Mouse (Mus musculus): ENCODE measurements around the gene Cntnap2.

The Cntnap2 gene

GRCm38 (mm10) chr6:47319309-47319983, 2260.3 kb downstream of the Cntnap2 start:
- DNase-seq = no peak

DNA sequence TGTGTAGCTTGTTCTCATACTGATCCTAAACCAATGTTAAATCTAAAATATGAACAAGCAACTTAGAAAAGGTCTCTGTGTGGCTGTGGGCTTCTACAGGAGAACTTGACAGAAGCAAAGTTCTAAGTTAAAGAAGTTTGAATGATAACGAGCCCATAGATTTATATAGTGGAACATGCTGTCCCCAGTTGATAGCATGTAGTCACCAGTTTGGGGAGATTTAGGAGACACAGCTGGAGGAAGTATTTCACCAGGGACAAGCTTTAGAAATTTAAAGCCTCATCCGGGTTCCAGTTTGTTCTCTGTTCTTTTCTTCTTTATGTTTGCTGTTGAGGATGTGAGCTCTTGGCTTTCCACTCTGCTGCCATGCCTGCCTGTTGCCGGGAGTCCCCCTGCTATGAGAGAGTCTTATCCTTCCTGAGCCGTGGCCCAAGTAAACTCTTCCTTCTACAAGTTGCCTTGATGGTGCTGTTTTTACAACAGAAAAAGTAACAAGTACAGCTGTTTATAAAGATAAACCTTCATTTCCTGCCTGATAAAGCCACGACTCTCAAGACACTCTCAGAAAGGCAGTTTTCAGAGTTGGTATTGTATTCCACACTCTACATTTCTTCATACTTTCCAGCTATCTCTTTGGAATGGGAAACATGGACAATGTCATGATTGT, 2264.1 kb downstream of the Cntnap2 start:
- DNase-seq = no peak

DNA sequence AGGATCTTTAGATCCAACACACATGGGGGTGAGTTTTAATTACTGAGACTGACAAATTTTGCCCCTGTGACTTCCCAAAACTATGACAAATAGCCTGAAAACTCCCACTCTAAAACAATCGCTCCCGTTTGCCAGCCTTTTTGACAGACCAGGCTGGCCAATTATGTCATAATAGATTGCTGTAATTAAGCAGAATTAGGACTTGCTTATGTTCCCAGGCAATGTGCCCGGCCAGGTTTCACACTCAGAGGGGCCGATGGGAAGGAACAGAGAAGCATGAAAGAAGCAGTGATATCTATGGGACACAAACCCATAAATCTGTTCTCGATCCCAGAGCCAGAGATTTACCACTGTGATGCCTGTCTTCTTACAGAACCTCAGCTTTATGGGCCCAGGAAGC, 2264.7 kb downstream of the Cntnap2 start:
- DNase-seq = no peak

GRCm38 (mm10) chr6:47328281-47328680, 2269.1 kb downstream of the Cntnap2 start:
- DNase-seq = no peak

- DNase-seq = no peak
These were observed 2270.1 kb downstream of the Cntnap2 start for GRCm38 (mm10) chr6:47329212-47329611.

DNA sequence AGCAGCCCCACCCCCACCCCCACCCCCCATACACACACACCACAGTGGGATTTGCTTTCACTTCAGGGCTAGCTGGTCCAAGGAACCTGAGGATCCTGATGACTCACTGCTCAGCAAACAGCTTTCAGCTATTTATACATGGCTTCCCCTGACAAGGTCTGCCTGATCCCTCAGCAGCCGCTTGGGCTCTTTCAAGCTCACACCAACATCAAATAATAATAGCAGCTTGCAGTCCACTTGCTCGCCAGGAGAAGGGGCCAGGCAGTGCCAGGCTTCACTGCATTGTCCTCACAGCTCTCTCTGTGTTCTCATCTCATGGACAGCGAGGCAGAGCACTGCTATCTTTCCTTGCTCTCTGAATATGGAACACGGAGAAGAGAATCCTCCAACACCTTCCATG, 2273.9 kb downstream of the Cntnap2 start:
- DNase-seq = no peak

DNA sequence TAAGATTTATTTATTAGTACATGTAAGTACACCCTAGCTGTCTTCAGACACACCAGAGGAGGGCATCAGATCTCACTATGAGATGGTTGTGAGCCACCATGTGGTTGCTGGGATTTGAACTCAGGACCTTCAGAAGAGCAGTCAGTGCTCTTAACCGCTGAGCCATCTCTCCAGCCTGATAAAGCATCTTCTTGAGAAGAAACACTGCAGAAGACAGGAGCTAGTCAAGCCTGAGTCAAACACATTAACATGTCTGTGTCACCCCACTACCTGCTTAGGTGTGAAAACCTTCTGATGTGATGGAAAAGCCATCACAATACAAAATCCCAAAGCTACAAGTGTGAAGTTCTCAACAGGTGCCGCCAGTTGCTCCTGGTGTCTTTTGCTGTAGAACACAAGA, 2275.2 kb downstream of the Cntnap2 start:
- DNase-seq = no peak

GRCm38 (mm10) chr6:47337300-47337699, 2278.1 kb downstream of the Cntnap2 start:
- DNase-seq = no peak

DNA sequence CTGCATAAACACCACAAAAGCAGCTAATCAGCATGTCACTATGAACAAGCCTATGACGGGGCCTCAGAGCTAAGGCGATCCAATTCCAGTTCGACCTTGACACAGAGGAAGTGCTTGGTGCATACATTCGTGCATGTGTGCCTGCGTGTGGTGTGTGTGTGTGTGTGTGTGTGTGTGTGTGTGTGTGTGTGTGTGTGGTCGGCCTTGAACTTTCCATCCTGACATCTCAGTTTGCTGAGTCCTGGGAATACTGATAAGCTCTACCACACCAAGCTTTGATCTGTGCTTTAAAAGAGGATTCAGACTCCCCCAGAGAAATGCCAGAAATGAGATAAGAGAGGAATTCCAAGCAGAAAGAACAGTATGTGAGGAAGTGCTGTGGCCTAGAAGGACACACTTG, 2279.0 kb downstream of the Cntnap2 start:
- no peak for DNase-seq

DNA sequence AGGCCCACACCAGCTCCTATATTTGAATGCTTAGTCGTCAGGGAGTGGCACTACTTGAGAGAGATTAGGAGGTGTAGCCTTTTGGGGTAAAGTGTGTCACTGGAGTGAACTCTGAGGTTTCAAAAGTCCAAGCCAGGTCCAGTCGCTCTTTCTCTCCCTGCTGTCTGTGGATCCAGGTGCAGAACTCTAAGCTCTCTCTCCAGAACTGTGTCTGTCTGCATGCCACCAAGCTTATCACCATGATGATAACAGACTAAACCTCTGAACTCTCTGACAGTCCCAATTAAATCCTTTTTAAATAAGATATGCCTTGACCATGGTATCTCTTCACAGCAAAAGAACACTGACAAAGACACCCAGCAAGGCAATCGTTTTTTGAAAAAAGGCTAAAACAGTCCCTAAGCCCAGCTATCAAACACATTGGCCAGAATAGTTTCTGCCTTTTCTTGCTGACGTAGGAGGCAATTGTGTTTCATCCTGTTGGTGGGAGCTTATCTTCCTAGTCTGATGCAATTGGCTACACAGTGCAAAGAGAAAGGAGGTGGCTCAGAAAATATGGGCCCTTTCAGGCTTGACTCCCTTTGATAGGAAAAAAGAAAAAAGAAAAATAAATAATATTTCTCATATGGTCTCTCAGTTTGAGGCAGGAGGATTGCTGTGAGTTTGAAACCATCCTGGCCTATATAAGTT, 2281.8 kb downstream of the Cntnap2 start:
- DNase-seq = no peak

- DNase-seq = no peak
These were observed 2282.3 kb downstream of the Cntnap2 start for GRCm38 (mm10) chr6:47341503-47341884.

GRCm38 (mm10) chr6:47343245-47343644, 2284.1 kb downstream of the Cntnap2 start:
- no peak for DNase-seq

- DNase-seq = no peak
These were observed 2285.5 kb downstream of the Cntnap2 start for GRCm38 (mm10) chr6:47344696-47345095.

DNA sequence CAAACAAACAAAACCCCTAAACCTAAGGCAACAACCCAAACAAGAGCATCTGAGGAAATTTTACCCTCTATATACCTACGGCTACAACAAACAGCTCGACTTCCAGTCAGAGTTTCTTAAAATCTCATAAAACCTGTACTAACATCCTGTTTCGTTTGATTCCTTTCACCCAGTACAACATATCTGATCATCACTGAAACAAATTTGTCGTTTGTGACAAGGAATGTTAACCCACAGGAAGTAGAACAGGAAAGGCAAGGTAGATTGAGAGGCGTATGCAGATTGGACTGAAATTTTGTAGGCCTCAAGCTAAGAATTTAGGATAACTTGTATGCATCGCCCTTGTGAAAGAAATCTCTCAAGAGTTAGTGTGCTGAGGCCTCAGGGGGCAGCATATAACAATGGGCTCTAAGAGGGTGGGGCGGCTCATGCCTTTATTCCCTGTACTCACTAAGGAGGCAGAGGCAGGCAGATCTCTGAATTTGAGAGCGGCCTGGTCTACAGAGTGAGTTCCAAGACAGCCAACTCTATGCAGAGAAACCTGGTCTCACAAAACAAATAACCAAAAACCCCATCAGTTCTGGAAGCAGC, 2291.0 kb downstream of the Cntnap2 start:
- DNase-seq = peak; percentile 7
